Mouse (Mus musculus): ENCODE data around the gene Adgrv1. TPM values are rescaled to one million over a fixed set of nuclear protein-coding genes. Genes with fewer than 3 reads are reported as not detected.
A peak's percentile ranks its signal among the peaks of the same experiment; 100 is the strongest.

Adgrv1 gene
- total and polyA plus RNA-seq, 3 experiments: 0.17 to 0.44 (median 0.27) TPM

GRCm38 (mm10) chr13:81050911-81051310 is 582.0 kb downstream of the Adgrv1 start:
- no peaks in the 10 kb centered on the region for H3K79me2 ChIP-seq (replicated peaks; ENCODE audit: control insufficient read depth, extremely low read depth, insufficient read depth, poor library complexity, severe bottlenecking)
- H3K4me1 ChIP-seq (ENCODE audit: control insufficient read depth in 1 of 2, insufficient read depth in 2 of 2): peaks cover 3 to 16% of the 10 kb centered on the region in 2 experiments; a peak in 2 of 4 replicates
- DNase-seq (ENCODE audit: extremely low read depth): peak; percentile 10
- H3K9ac ChIP-seq (ENCODE audit: insufficient read depth, low read depth): no peak overlapping the region
- dilution Hi-C loops (cut with MboI; ENCODE audit: extremely low pct_ligation_motif_present, extremely low pct_unique_long_range_greater_than_20kb, low sequenced_read_pairs) (no loop called here), in situ Hi-C loops (cut with MboI; ENCODE audit: low pct_ligation_motif_present, low pct_unique_long_range_greater_than_20kb, low sequenced_read_pairs) (no loop called here)
- H3K27ac ChIP-seq (ENCODE audit: insufficient read depth, low read depth): no peak overlapping the region
- no peaks in the 10 kb centered on the region for H3K36me3 ChIP-seq (replicated peaks in 1 of 2; ENCODE audit: control insufficient read depth in 1 of 2, insufficient read depth in 1 of 2, low read length in 1 of 2)
- no peaks in the 10 kb centered on the region for H3K27me3 ChIP-seq (replicated peaks)
- H3K4me2 ChIP-seq (ENCODE audit: insufficient read depth, low read depth, poor library complexity, severe bottlenecking): no peak overlapping the region
- no peak overlapping the region for H3K4me3 ChIP-seq (replicated peaks in 1 of 3; ENCODE audit: low read depth in 2 of 3, low read length in 2 of 3, poor library complexity in 1 of 3)
- TF ChIP-seq UBTF (IDR thresholded peaks at IDR 0.05; ENCODE audit: low read depth, low read length): no peak
- no peaks in the 10 kb centered on the region for H3K9me3 ChIP-seq (replicated peaks; ENCODE audit: low read length)

GRCm38 (mm10) chr13:81045345-81045744 is 587.6 kb downstream of the Adgrv1 start:
- H3K27me3 ChIP-seq (replicated peaks): no peaks in the 10 kb centered on the region
- DNase-seq (ENCODE audit: extremely low read depth): no peak
- no peak overlapping the region for H3K4me2 ChIP-seq (ENCODE audit: insufficient read depth, low read depth, poor library complexity, severe bottlenecking)
- no peak overlapping the region for H3K4me3 ChIP-seq (replicated peaks in 1 of 3; ENCODE audit: low read depth in 2 of 3, low read length in 2 of 3, poor library complexity in 1 of 3)
- in situ Hi-C loops (cut with MboI; ENCODE audit: low pct_ligation_motif_present, low pct_unique_long_range_greater_than_20kb, low sequenced_read_pairs): no loop called here
- H3K4me1 ChIP-seq (ENCODE audit: control insufficient read depth in 1 of 2, insufficient read depth in 2 of 2): peaks cover 0 to 4% of the 10 kb centered on the region in 2 experiments; a peak in 1 of 4 replicates
- no peaks in the 10 kb centered on the region for H3K9me3 ChIP-seq (replicated peaks; ENCODE audit: low read length)
- TF ChIP-seq KAT2A (IDR thresholded peaks at IDR 0.05; ENCODE audit: insufficient replicate concordance, low read length): no peak
- TF ChIP-seq TBP (conservative IDR thresholded peaks at IDR 0.05; ENCODE audit: low read depth, low read length): no peak
- no peak for TF ChIP-seq EP300 (IDR thresholded peaks at IDR 0.05; ENCODE audit: low read length)
- H3K27ac ChIP-seq (ENCODE audit: insufficient read depth, low read depth): no peak overlapping the region
- H3K36me3 ChIP-seq (replicated peaks in 1 of 2; ENCODE audit: control insufficient read depth in 1 of 2, insufficient read depth in 1 of 2, low read length in 1 of 2): no peaks in the 10 kb centered on the region
- no peaks in the 10 kb centered on the region for H3K79me2 ChIP-seq (replicated peaks; ENCODE audit: control insufficient read depth, extremely low read depth, insufficient read depth, poor library complexity, severe bottlenecking)
- dilution Hi-C loops (cut with MboI; ENCODE audit: extremely low pct_ligation_motif_present, extremely low pct_unique_long_range_greater_than_20kb, low sequenced_read_pairs): no loop called here
- H3K9ac ChIP-seq (ENCODE audit: insufficient read depth, low read depth): no peak overlapping the region

Other genes starting within 250 kb of the Adgrv1 start
- gene Lysmd3, start 24.5 kb upstream of the Adgrv1 start, total RNA-seq (2012; rRNA removed): 12.4 and 15.1 TPM in 2 replicates
- gene Lysmd3, start 24.5 kb upstream of the Adgrv1 start, total RNA-seq (2014; rRNA removed): 17.7 and 19.7 TPM in 2 replicates
- 7.3 and 9.0 TPM in 2 replicates for gene Lysmd3, start 24.5 kb upstream of the Adgrv1 start, polyA plus RNA-seq (2012; ENCODE audit: insufficient read length, low read depth)
- 19.1 and 22.0 TPM in 2 replicates for gene Polr3g, start 77.9 kb upstream of the Adgrv1 start, total RNA-seq (2012; rRNA removed)
- gene Polr3g, start 77.9 kb upstream of the Adgrv1 start, total RNA-seq (2014; rRNA removed): 51.2 and 52.5 TPM in 2 replicates
- gene Polr3g, start 77.9 kb upstream of the Adgrv1 start, polyA plus RNA-seq (2012; ENCODE audit: insufficient read length, low read depth): 45.2 and 54.0 TPM in 2 replicates
- 0.38 and 0.42 TPM in 2 replicates for gene Mblac2, start 78.2 kb upstream of the Adgrv1 start, total RNA-seq (2012; rRNA removed)
- gene Mblac2, start 78.2 kb upstream of the Adgrv1 start, total RNA-seq (2014; rRNA removed): 0.54 and 0.71 TPM in 2 replicates
- gene Mblac2, start 78.2 kb upstream of the Adgrv1 start, polyA plus RNA-seq (2012; ENCODE audit: insufficient read length, low read depth): 0.13 and 0.74 TPM in 2 replicates
- gene Cetn3, start 149.9 kb upstream of the Adgrv1 start, total RNA-seq (2012; rRNA removed): 55.6 and 70.0 TPM in 2 replicates
- 158 and 198 TPM in 2 replicates for gene Cetn3, start 149.9 kb upstream of the Adgrv1 start, total RNA-seq (2014; rRNA removed)
- gene Cetn3, start 149.9 kb upstream of the Adgrv1 start, polyA plus RNA-seq (2012; ENCODE audit: insufficient read length, low read depth): 211 and 239 TPM in 2 replicates

Data from CH12.LX (cell line).